In the genomic region with DNA sequence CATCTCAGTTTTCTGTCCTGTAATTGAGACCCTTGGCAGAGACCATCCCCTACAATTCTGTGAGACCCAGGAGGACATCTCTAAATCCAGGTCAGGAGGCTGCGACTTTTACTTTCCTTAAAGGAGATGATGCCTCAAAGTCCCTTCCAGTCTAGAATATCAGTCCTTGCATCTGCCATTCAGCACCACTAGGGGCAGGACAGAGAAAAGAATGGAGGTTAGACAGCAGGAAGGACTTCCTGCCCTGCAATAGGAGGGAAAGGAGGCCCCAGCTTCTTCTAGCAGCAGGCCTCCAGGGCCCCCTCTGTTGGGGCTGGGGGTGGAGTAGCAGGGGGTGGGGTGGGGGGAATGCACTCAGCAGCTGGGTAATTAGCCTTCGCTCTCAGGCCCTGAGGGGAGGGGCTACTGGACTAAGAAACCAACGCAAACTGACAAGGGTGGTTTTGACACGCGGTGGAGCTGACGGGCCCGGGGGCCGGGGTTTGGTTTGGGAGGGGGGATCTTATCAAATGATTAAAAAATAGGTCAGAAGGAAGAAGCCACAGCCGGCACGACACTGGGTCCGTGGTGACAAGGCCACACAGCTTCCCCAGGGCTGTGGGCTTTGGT, we compare ENCODE assay signal across 11 mouse cellular contexts. TPM values are rescaled to one million over a fixed set of nuclear protein-coding genes. Genes with fewer than 3 reads are reported as not detected.
DNase-seq lines count a peak whose midpoint lies in the region; ATAC-seq and TF ChIP-seq lines count a peak whose summit lies in the region.
"Had no signal": no experiment of that assay in that cellular context is flagged by ENCODE, and none has a peak within 500 bp of the region (broad histone marks: within the 10 kb centered on the region; RNA-seq: fewer than 3 reads in every experiment).

No protein-coding gene starts in this region.

- peaks cover 33% of the 10 kb centered on the region for H3K27me3 ChIP-seq in forebrain, embryonic 12.5 days
- peaks cover 5% of the 10 kb centered on the region; the same call in 1 of the 2 replicates for H3K27me3 ChIP-seq in forebrain, embryonic 16.5 days (replicated peaks; ENCODE audit: control insufficient read depth, insufficient read depth, low read length)
- H3K27me3 ChIP-seq in lung, embryonic 15.5 days = peaks cover 27% of the 10 kb centered on the region

- 0 out of 2 replicates have a peak, but pooled peaks have one; percentile 36 for ATAC-seq in forebrain, embryonic 12.5 days (ENCODE audit: low FRiP score)
- ATAC-seq in forebrain, embryonic 16.5 days = no peak
- ATAC-seq in lung, embryonic 15.5 days (ENCODE audit: borderline replicate concordance, extremely low read depth, low FRiP score, low TSS enrichment) = no peak

- H3K9ac ChIP-seq in forebrain, embryonic 12.5 days = 0 out of 2 replicates have a peak overlapping the region, but pooled peaks have one; percentile 4
- no peak overlapping the region for H3K9ac ChIP-seq in forebrain, embryonic 16.5 days (replicated peaks; ENCODE audit: low read depth, low read length)
- H3K9ac ChIP-seq in lung, embryonic 15.5 days = no peak overlapping the region
- H3K9ac ChIP-seq: embryonic facial prominence, embryonic 15.5 days had no signal

- WGBS in forebrain, embryonic 12.5 days = 20% methylated on average over 11 of the region's 11 CpGs
- WGBS in forebrain, embryonic 16.5 days = 11% methylated on average over 11 of the region's 11 CpGs
- 8% methylated on average over 11 of the region's 11 CpGs for WGBS in lung, embryonic 15.5 days

- no peaks in the 10 kb centered on the region for H3K36me3 ChIP-seq in forebrain, embryonic 12.5 days (replicated peaks)
- H3K36me3 ChIP-seq in forebrain, embryonic 16.5 days (ENCODE audit: control insufficient read depth, insufficient read depth) = no peaks in the 10 kb centered on the region
- no peaks in the 10 kb centered on the region for H3K36me3 ChIP-seq in lung, embryonic 15.5 days
- H3K36me3 ChIP-seq: embryonic facial prominence, embryonic 15.5 days had no signal

- no peaks in the 10 kb centered on the region for H3K9me3 ChIP-seq in forebrain, embryonic 12.5 days
- H3K9me3 ChIP-seq in forebrain, embryonic 16.5 days (ENCODE audit: control insufficient read depth, low read length) = no peaks in the 10 kb centered on the region
- H3K9me3 ChIP-seq in lung, embryonic 15.5 days = no peaks in the 10 kb centered on the region
- H3K9me3 ChIP-seq: embryonic facial prominence, embryonic 15.5 days had no signal

- DNase-seq in lung, postnatal 25 days (ENCODE audit: low spot score) = no peak
- DNase-seq in brain, embryonic 14.5 days (ENCODE audit: low read depth) = no peak
- peak; percentile 60 for DNase-seq in retina, embryonic 14.5 days (ENCODE audit: low spot score)
- no peak for DNase-seq in urinary bladder, postnatal 10 days (ENCODE audit: low spot score)
- no peak for DNase-seq in layer of hippocampus, adult 9-10 months (ENCODE audit: low spot score)
- DNase-seq: kidney, adult 8-10 months had no signal

- no peak overlapping the region for H3K4me3 ChIP-seq in forebrain, embryonic 12.5 days (replicated peaks)
- no peak overlapping the region for H3K4me3 ChIP-seq in forebrain, embryonic 16.5 days (replicated peaks; ENCODE audit: low read length)
- no peak overlapping the region for H3K4me3 ChIP-seq in lung, embryonic 15.5 days
- H3K4me3 ChIP-seq: embryonic facial prominence, embryonic 15.5 days had no signal

- peak; percentile 47; the same call in 1 of the 2 replicates for TF ChIP-seq CTCF in brain, embryonic 14.5 days (IDR thresholded peaks at IDR 0.05; ENCODE audit: borderline replicate concordance, extremely low read depth, insufficient read depth, insufficient read length)

- no peak for TF ChIP-seq POLR2A in brain, embryonic 14.5 days (IDR thresholded peaks at IDR 0.05; ENCODE audit: borderline replicate concordance, extremely low read depth, insufficient read depth, insufficient read length, poor library complexity, severe bottlenecking)

- H3K4me2 ChIP-seq in forebrain, embryonic 12.5 days = no peak overlapping the region
- H3K4me2 ChIP-seq in forebrain, embryonic 16.5 days (ENCODE audit: low read length) = no peak overlapping the region
- H3K4me2 ChIP-seq in lung, embryonic 15.5 days = 0 out of 2 replicates have a peak overlapping the region, but pooled peaks have one; percentile 20
- H3K4me2 ChIP-seq: embryonic facial prominence, embryonic 15.5 days; midbrain, embryonic 11.5 days had no signal

- H3K27ac ChIP-seq in forebrain, embryonic 12.5 days = no peak overlapping the region
- H3K27ac ChIP-seq in forebrain, embryonic 16.5 days (ENCODE audit: low read length) = no peak overlapping the region
- H3K27ac ChIP-seq in lung, embryonic 15.5 days = no peak overlapping the region
- H3K27ac ChIP-seq: embryonic facial prominence, embryonic 15.5 days had no signal

- H3K4me1 ChIP-seq in forebrain, embryonic 12.5 days = peaks cover 29% of the 10 kb centered on the region
- H3K4me1 ChIP-seq in forebrain, embryonic 16.5 days (replicated peaks; ENCODE audit: control insufficient read depth, insufficient read depth, low read length) = peaks cover 8% of the 10 kb centered on the region; the same call in 1 of the 2 replicates
- peaks cover 14% of the 10 kb centered on the region for H3K4me1 ChIP-seq in lung, embryonic 15.5 days

RNA-seq across cellular contexts. Expression of a gene that starts 8.3 kb away (rescaled TPM):
- 0.19 and 0.33 TPM in 2 replicates for polyA plus RNA-seq in forebrain, embryonic 12.5 days (2016; fragmentation: Nextera tagmentation; extraction: Ambion mirVana)
- polyA plus RNA-seq in forebrain, embryonic 16.5 days (2015; fragmentation: Nextera tagmentation; extraction: Ambion mirVana) = 0.35 and 0.38 TPM in 2 replicates
- 0.07 TPM in 1 of 2 replicates, not detected in the other for polyA plus RNA-seq in lung, embryonic 15.5 days (2015; fragmentation: Nextera tagmentation; extraction: Ambion mirVana)
- 0.12 and 0.21 TPM in 2 replicates for polyA plus RNA-seq in brain, embryonic 14.5 days (2012; rRNA removed)

RNA-seq across cellular contexts. Expression of a gene that starts 27.9 kb away (rescaled TPM):
- 5.7 and 6.5 TPM in 2 replicates for polyA plus RNA-seq in forebrain, embryonic 12.5 days (2016; fragmentation: Nextera tagmentation; extraction: Ambion mirVana)
- 5.7 and 6.0 TPM in 2 replicates for polyA plus RNA-seq in forebrain, embryonic 16.5 days (2015; fragmentation: Nextera tagmentation; extraction: Ambion mirVana)
- polyA plus RNA-seq in lung, embryonic 15.5 days (2015; fragmentation: Nextera tagmentation; extraction: Ambion mirVana) = 7.9 and 8.6 TPM in 2 replicates
- polyA plus RNA-seq in brain, embryonic 14.5 days (2012; rRNA removed) = 55.6 and 65.1 TPM in 2 replicates
